9 mouse cellular contexts compared by ENCODE assay signal in the genomic region with DNA sequence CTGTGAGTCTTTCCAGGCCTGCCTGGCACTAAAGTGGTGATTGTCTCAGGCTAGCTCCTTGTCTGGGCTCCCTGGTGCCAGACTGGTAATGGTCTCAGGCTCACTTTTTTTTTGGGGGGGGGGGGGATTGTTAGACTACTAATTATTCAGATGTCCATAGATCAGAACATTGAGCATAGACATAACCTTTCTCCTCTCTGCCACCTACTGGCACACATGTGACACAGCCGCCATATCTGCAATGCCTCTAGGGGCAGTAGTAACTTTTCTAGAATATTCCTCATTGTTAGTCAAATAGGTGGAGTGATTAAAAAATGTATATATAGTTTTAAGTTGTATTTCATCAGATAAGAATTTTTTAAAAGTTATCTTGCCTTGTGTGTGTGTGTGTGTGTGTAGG. TPM values are rescaled to one million over a fixed set of nuclear protein-coding genes. Genes with fewer than 3 reads are reported as not detected.
DNase-seq lines count a peak whose midpoint lies in the region; ATAC-seq and TF ChIP-seq lines count a peak whose summit lies in the region.
"Had no signal": no experiment of that assay in that cellular context is flagged by ENCODE, and none has a peak within 500 bp of the region (broad histone marks: within the 10 kb centered on the region; RNA-seq: fewer than 3 reads in every experiment).

No protein-coding gene starts in this region.

- 86% methylated on average over 1 of the region's 1 CpGs for WGBS in embryonic facial prominence, embryonic 11.5 days

- no peak overlapping the region for H3K9ac ChIP-seq in embryonic facial prominence, embryonic 11.5 days (replicated peaks; ENCODE audit: low read length)
- H3K9ac ChIP-seq: limb, embryonic 15.5 days had no signal

- TF ChIP-seq CTCF in layer of hippocampus, adult 2 months (conservative IDR thresholded peaks at IDR 0.05): peak; percentile 85

- no peak overlapping the region for H3K4me3 ChIP-seq in layer of hippocampus, adult 2 months
- H3K4me3 ChIP-seq in embryonic facial prominence, embryonic 11.5 days (ENCODE audit: low read depth, low read length): no peak overlapping the region
- H3K4me3 ChIP-seq: limb, embryonic 15.5 days had no signal

- no peaks in the 10 kb centered on the region for H3K9me3 ChIP-seq in embryonic facial prominence, embryonic 11.5 days (replicated peaks; ENCODE audit: control insufficient read depth, low read length)
- H3K9me3 ChIP-seq: limb, embryonic 15.5 days had no signal

- no peaks in the 10 kb centered on the region for H3K36me3 ChIP-seq in embryonic facial prominence, embryonic 11.5 days (replicated peaks; ENCODE audit: control insufficient read depth, insufficient read depth, low read depth, low read length)
- H3K36me3 ChIP-seq: limb, embryonic 15.5 days had no signal

- peak in 1 of 2 experiments; percentile 57 for DNase-seq in layer of hippocampus, adult 2 months (ENCODE audit: low spot score in 2 of 2)
- no peak for DNase-seq in layer of hippocampus, adult 9-10 months (ENCODE audit: low spot score)
- peak; percentile 30 to 66 for DNase-seq in CD8-positive naive resting alpha-beta T cell, adult 2 months (ENCODE audit: low read depth in 2 of 2, low spot score in 2 of 2)
- peak; percentile 69 for DNase-seq in adipocyte (ENCODE audit: low spot score)
- DNase-seq in embryonic facial prominence, embryonic 11.5 days (ENCODE audit: low spot score): peak; percentile 42
- peak; percentile 71 to 74 for DNase-seq in kidney, postnatal 4 days
- DNase-seq in retina, postnatal 1 day: peak; percentile 75
- no peak for DNase-seq in frontal cortex, postnatal 10 days (ENCODE audit: low spot score in 2 of 2)

- H3K27ac ChIP-seq in layer of hippocampus, adult 2 months: no peak overlapping the region
- no peak overlapping the region for H3K27ac ChIP-seq in embryonic facial prominence, embryonic 11.5 days (replicated peaks; ENCODE audit: low read depth, low read length)
- H3K27ac ChIP-seq: limb, embryonic 15.5 days had no signal

- H3K27me3 ChIP-seq in embryonic facial prominence, embryonic 11.5 days (ENCODE audit: control insufficient read depth, insufficient read depth, low read length): no peaks in the 10 kb centered on the region
- H3K27me3 ChIP-seq: limb, embryonic 15.5 days had no signal

- H3K4me1 ChIP-seq in embryonic facial prominence, embryonic 11.5 days (ENCODE audit: control insufficient read depth, insufficient read depth, low read length): no peaks in the 10 kb centered on the region

- H3K4me2 ChIP-seq in embryonic facial prominence, embryonic 11.5 days (ENCODE audit: low read depth, low read length): no peak overlapping the region
- H3K4me2 ChIP-seq: limb, embryonic 15.5 days had no signal

- no peak for ATAC-seq in embryonic facial prominence, embryonic 11.5 days (replicated peaks; ENCODE audit: insufficient number of reproducible peaks, low FRiP score, low TSS enrichment, low read depth)

RNA-seq across cellular contexts. Expression of a gene that starts 53.3 kb away (rescaled TPM):
- total RNA-seq in layer of hippocampus, adult 2 months (2021): 10 to 100 TPM; 37.0 to 44.7 TPM
- polyA plus RNA-seq in embryonic facial prominence, embryonic 11.5 days (2014; fragmentation: Nextera tagmentation; extraction: Ambion mirVana): 16.3 and 16.9 TPM in 2 replicates

RNA-seq across cellular contexts. Expression of a gene that starts 58.8 kb away (rescaled TPM):
- total RNA-seq in layer of hippocampus, adult 2 months (2021): 1 to 10 TPM; 2.2 to 2.5 TPM
- polyA plus RNA-seq in embryonic facial prominence, embryonic 11.5 days (2014; fragmentation: Nextera tagmentation; extraction: Ambion mirVana): 2.2 and 2.9 TPM in 2 replicates

RNA-seq across cellular contexts. Expression of a gene that starts 58.9 kb away (rescaled TPM):
- total RNA-seq in layer of hippocampus, adult 2 months (2021): 10 to 100 TPM; 21.5 to 24.7 TPM
- polyA plus RNA-seq in embryonic facial prominence, embryonic 11.5 days (2014; fragmentation: Nextera tagmentation; extraction: Ambion mirVana): 7.3 and 8.4 TPM in 2 replicates

Comparison
In these comparisons a context has a peak if more than half of its experiments do, and no peak if none do; other contexts are left out.
1. DNase-seq: peak in CD8-positive naive resting alpha-beta T cell, adult 2 months (2 of 2), adipocyte (single experiment), embryonic facial prominence, embryonic 11.5 days (single experiment), kidney, postnatal 4 days (2 of 2) and retina, postnatal 1 day (single experiment); none in layer of hippocampus, adult 9-10 months (single experiment) and frontal cortex, postnatal 10 days (0 of 2).